Mouse (Mus musculus) left cerebral cortex, postnatal 14 days (tissue): ENCODE results near the gene Birc7. TPM values are rescaled to one million over a fixed set of nuclear protein-coding genes. Genes with fewer than 3 reads are reported as not detected.
A peak's percentile ranks its signal among the peaks of the same experiment; 100 is the strongest.

Experiments used
- DNase-seq, 2 experiments: peaks; one replicate each; pipeline ENCODE4 v3.0.0; 2021 to 2022; ENCODE audit warnings: low spot score in 2 of 2, mixed read lengths in 1 of 2
- intact Hi-C: fragments of 180-260 bp; cut with DNase I; formaldehyde crosslinking; loops from one replicate; pipeline ENCODE4 v1.15.1; 2025
- total RNA-seq, 2 experiments: library from RNA; stranded (reverse); gene quantifications; 2 replicates each; pipeline ENCODE4 v1.2.3; 2021

Birc7 gene
- total RNA-seq, 2 experiments from 2014 or later = not detected

DNA sequence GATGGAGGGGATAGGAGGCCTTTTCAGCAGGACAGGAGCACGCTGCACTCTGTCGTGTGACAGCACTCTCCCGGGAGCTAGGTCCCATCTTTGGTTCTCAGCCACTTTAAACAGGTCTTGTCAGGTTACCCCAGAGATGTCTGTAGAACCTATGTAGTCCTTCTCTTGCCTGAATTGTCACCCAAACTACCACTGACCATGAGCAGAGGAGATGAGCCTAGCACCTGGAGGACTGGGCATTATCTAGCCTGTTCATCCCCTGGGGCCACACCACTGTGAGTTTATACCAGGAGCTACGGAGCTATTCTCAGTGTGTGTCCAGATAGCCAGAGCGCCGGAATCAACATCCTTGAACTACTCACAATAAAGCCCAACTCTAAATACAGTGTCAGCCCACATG lies 31.0 kb upstream of the Birc7 start:
- intact Hi-C loops = loop anchor here (5.0 kb wide), 1 partner anchor 91 kb away; no protein-coding TSS in a partner anchor
- DNase-seq = peak in 1 of 2 experiments; percentile 17

DNA sequence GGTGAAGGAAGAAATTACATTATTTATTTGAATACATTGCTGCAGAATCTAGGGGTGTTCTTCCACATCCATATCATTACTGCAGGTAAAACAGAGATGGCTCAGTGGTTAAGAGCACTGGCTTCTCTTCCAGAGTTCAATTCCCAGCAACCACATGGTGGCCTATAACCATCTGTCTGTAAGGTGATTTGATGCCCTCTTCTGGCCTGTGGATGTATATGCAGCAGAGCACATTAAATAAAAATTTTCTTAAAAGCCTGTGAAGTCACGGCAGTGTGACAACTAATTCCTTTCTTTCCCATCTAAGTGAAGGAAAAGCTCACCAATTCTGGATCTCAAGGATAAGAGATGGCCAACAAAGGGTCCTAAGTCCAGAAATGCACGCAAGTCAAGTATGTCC lies 26.7 kb upstream of the Birc7 start:
- intact Hi-C loops = no loop called here
- peak; percentile 39 to 54 for DNase-seq

DNA sequence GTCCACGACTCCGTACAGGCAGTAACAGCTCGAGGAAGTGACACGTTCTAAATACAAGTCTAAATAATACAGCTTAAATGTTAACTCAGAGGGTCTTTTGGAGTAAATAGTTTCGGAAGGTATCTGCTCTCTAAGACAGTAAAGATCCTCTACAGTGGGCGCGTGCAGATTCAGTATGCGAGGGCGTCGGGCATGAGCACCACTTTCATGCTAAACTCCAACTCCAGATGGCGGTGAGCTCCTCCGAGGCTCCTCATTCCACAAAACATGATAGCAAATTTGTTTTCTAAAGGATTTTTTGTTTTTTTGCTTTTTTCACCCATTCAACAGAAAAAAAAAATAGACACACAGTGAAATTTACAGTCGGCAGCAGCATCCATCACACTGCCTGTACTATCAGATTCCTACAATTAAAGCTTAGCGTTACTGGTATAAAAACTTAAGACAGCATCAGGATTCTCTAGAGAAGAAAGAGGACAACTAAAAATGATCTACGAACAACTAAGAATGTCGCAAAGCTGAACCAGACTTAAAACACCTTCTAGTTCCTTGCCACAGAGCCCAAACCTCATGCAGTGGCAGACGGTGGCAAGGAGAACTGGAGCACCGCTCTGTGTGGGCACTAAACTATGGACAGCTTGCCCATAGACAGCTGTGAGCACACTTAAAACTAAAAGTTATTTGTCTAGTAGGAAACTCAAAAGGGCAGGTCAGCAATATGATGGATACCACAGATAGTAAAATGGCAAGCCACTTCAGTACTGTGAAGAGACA lies 24.2 kb upstream of the Birc7 start:
- peak; percentile 44 to 47 for DNase-seq
- intact Hi-C loops = no loop called here

DNA sequence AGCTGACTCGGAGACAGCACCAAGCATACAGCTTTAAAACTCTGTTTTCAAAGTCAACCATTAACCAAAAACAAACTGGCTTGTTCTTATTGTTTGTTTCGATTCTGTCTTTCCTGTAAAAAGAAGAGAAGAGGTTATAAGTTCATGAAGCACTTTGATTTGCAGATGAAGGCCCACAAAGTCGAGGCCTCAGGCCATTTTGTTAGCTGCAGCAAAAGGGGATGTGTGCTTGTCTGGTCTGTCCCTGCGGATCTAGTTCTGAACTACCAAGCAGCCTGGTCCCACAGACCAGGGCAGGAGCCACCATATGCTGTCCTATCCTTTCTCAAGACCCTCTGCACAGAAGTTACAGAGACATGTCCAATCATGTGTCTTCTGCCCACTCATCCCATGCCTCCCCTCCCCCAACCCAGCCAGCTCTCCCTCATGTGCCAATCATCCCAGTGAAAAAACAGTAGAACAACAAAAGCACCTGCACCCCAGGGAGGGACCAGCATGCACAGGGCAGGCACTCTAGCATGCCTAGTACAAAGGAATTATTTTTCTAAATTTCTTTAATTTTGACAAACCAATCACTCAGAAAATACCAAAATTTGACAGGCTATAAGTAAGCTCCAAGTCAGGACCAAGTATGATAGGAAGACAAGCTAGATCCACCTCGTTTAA lies 23.1 kb upstream of the Birc7 start:
- no peak for DNase-seq

DNA sequence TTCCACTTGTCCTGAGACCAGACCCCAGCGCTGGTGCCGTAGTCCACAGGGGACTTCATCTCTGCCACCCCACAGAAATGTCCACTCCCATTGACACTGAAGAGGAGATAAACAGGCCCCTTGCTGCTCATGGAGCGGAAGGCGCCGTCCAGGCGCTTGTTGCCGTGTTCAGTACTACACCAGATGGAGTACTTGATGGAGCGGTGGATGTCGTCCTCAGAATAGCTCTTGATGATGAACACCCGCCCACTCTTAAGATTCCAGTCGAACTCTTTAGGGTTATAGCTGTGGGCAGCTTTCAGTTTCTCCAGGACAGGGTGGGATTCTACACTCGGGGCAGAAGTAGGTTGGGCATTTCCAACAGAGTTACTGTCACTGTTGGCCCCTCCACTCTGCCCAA lies 17.9 kb upstream of the Birc7 start:
- DNase-seq = peak in 1 of 2 experiments; percentile 32
- intact Hi-C loops = no loop called here

More for the DNA sequence above, 23.1 kb upstream of the Birc7 start:
- intact Hi-C loops = no loop called here

DNA sequence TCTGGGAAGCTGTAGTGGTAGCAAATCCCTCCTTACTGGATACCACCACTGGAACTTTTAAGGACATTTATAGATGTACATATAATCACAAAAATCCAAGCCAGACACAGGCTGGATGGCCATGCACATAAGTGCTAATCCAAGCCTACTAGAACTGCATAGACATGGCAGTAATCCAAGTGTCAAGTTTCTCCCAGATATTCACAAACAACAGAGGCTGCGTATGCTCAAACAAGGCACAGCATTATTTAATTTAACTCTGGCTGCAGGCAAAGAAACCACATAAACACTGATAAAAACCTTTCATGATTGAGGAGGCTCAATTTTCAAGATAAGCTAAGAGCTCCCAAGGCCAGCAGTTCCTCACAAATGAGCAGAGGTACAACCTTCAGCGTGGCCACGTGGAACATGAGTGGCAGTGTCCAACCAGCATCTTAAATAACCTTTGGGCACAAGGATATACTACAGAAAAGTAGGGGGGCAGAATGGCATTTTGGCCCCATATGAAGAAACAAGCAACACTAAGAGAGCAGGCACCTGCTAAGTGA lies 12.9 kb upstream of the Birc7 start:
- intact Hi-C loops = no loop called here
- no peak for DNase-seq

DNA sequence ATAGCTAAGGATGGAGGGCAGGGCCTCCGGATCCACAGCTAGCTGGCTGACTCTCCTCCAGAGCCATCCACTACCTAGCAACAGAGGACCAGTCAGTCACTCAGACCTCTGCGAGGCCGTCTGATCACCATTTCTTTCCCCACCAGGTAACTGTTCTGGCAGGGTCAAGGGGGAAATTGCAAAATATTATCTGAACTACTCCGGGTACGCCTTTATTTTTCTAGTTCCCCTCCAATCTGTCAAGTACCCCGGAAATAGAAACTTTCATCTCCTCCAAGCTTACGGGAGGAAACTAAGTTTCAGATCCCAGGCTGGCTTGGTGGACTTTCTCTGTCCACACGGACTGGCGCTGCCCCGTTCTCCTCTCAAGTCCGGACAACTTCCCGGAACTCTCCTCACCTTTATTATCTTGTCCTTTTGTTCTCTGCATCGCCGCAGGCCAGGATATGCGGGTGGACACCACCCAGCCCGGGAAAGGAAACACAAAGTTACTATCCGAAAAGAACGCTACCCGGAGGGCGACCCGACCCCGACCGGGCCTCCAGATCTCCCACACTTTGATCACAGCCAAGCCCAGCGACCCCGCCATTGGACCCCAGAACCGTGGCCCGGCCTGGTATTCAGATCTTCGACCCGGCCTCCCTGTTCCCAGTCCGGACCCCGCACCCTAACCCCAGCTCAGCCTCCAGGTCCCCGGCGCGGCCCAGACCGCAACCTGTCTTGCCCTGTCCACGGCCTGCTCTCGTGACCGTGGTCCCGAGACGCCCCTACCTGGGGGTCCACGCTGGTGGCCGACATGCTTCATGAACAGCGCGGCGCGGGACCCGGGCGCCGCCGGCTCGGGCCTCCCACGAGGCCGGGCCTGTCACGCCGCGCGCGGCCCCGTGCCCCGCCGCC lies 8.7 kb upstream of the Birc7 start:
- intact Hi-C loops = loop anchor here (5.0 kb wide), 1 partner anchor 152 kb away; no protein-coding TSS in a partner anchor

DNA sequence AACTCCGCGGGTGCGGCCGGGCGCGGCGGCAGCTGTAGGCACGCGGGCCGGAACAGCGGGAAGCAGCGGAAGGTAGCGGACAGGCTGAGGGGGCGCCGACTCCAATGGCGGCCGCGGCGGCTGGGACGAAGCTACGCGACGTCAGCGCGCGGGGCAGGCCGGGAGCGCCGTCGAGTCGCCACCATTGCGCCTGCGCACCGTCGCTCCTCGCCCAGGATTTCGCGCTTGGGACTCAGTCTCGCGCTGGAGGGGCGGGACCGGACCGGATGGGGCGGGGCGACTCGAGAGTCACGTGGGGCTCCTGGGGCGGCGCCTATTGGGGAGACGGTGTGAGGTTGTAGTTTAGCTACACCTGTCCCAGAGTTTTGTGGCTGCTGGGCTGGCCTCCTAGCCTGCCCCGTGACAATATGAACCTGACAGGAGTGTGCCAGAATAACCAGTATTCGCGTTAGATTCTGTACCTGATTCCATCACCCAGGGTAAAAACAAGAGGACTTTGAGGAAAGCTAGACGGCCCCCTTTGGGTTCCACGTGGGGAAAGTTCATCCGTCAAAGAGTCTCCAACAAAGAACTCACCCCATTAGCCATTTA lies 7.9 kb upstream of the Birc7 start, which contains the start of gene Ythdf1:
Gene Ythdf1 (minus strand): TSS at position 140 of the 591 bp plus-strand sequence.
- peak; percentile 95 to 98 for DNase-seq
- intact Hi-C loops = loop anchor here (5.0 kb wide), 1 partner anchor 151 kb away; no protein-coding TSS in a partner anchor

More for the DNA sequence above, 8.7 kb upstream of the Birc7 start:
- DNase-seq = no peak

DNA sequence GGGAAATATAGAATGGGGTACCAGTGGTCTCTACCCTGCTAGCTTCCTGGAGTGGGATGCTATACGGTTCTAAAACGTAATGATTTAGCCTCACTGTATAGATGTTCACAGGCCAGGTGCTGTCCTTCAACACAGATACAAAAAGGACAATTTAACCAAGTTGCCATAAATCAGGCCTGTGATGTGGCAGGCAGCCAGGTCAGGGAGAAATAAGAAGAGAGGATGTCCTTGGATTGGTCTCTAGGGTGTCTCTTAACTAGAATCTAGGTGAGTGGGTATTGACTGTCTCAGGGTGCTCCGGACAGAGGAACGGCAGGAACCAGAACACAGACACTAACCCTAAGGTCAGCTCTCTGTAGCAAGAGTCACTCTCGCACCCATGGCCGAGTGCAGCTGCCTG lies 6.1 kb upstream of the Birc7 start:
- intact Hi-C loops = loop anchor here (5.0 kb wide), 1 partner anchor 150 kb away; no protein-coding TSS in a partner anchor
- no peak for DNase-seq

DNA sequence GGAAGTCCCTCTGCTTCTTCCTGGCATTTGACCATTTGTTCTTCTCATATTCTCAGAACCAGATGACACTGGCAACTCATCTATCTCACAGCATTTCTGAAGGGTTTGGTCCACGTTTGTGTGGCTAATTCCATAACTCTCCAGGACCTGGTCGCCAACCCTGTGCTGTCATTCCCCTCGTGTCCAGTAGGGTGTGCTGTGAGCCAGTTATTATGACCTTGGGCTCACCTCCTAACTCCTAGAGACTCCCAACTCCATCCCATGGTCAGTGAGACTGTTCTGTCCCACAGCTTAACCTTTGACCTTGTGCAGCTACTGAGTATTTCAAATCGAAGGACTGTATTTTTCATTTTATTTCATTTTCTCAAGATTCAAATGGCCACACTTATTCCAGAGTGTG lies 3.6 kb upstream of the Birc7 start:
- intact Hi-C loops = loop anchor here (1.0 kb wide), 1 partner anchor 39 kb away; no protein-coding TSS in a partner anchor

DNA sequence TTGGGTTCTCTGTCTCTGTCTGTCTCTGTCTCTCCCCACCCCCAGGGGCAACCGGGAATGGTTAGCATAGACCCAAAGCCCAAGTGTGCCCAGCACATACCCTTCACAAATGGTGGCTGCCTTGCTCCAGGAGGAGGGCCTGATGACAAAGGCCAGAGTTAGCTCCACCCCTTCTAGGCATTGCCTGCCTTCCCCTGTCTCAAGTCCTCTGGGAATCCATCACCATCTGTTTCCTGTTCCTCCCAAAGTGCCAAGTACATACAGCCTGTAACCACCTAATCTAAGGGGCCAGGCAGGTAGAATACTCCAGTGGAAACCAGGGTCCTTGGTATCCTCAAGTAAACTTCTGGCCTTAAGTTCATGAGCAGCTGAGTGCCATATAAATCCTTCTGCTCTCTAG lies 3.6 kb downstream of the Birc7 start:
- DNase-seq = no peak
- intact Hi-C loops = no loop called here

More for the DNA sequence above, 3.6 kb upstream of the Birc7 start:
- peak; percentile 63 to 79 for DNase-seq

DNA sequence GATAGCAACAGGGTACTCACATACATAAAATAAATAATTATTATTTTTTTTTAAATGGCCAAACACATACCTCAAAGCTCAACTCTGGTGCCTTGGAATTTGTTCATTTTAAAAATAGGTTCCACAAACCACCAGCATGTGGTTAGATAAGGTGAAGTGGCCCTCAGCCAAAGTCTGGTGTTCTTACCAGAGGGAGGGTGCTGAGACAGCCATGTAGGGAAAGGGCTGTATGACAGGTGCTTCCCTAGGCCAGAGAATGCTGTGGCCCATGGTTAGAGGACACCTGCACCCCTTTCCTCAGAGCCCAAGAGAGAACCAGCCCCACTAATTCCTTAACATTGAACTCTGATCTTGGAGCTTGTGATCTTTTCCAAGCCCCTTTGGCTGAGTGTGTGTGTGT lies 11.4 kb downstream of the Birc7 start:
- no peak for DNase-seq
- intact Hi-C loops = no loop called here

DNA sequence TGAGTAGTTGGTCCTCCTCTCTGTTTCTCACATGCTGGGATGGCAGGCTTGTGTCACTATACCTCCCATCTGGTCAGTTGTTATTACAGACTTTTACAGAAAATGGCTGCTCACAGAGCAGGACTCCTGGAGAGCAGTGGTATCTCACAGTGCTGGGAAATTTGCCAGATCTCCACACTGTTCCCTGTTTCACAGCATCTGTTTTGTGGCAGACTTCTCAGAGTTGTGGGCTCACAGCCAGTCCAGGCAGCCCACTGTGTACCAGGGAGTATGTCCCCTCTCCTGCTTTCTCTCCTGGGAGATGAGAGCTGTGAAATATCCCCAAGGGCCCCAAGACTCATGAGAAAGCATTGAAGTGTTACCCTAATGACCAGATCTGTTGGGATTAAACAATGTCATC lies 13.0 kb downstream of the Birc7 start:
- intact Hi-C loops = no loop called here
- DNase-seq = peak; percentile 54 to 57

DNA sequence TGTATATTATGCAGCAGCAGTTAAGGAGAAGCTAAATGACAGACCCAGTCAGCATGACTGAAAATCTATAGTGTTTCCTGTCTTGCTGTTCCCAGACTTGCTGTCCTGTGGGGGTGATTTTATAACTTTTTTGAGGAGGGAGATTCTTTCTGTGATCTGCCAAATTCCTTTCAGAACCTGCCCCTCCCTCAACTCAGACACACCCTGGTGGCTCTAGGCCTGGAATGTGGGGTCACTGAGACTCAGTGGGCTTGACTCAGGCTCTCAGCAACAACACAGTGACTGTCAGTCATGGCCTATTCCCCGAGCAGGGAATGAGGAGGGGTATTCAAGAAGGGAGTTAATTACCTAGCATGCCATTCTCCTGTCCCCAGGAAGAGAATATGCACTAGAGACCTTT lies 21.1 kb downstream of the Birc7 start:
- no peak for DNase-seq
- intact Hi-C loops = no loop called here

DNA sequence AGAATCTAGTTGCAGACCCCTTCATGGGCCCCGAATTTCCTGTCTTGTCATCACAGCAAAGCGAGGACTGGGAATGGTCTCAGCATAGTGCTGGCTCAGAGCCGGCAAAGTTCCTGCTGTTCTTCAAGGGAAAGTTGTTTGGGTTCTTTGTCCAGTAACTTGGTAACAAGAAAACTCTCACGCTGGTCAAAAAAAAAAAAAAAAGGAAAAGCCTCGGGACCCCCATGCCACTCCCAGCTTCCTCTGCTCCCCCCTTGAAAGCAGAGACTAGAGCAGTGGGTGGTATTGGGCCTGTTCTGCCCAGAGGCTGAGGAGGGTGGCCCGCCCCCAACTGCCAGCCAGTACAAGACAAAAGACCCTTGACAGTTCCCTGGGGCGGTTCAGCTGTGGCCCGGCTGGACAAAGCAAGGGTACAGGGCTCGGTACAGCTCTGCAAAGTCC lies 23.9 kb downstream of the Birc7 start:
- intact Hi-C loops = no loop called here
- DNase-seq = peak; percentile 44 to 45

DNA sequence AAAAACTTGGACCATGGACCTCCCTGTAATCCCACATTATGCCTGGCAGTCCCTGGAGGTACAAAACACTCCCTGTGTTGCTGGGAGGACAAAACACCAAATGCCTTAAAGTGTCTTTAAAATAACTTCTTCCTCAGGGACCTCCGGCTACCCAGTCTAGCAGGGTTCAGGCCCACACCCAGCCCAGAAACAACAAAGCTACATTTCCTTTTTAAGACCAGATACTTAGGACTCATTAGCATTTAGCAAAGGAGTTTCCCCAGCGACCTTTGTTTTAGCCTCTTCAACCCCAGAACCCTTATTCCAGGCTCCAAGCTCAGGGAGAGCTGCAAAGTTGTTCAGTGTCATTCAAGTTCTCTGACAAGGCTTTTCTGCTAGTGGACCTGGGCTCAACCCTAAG lies 24.8 kb downstream of the Birc7 start:
- intact Hi-C loops = no loop called here
- no peak for DNase-seq

DNA sequence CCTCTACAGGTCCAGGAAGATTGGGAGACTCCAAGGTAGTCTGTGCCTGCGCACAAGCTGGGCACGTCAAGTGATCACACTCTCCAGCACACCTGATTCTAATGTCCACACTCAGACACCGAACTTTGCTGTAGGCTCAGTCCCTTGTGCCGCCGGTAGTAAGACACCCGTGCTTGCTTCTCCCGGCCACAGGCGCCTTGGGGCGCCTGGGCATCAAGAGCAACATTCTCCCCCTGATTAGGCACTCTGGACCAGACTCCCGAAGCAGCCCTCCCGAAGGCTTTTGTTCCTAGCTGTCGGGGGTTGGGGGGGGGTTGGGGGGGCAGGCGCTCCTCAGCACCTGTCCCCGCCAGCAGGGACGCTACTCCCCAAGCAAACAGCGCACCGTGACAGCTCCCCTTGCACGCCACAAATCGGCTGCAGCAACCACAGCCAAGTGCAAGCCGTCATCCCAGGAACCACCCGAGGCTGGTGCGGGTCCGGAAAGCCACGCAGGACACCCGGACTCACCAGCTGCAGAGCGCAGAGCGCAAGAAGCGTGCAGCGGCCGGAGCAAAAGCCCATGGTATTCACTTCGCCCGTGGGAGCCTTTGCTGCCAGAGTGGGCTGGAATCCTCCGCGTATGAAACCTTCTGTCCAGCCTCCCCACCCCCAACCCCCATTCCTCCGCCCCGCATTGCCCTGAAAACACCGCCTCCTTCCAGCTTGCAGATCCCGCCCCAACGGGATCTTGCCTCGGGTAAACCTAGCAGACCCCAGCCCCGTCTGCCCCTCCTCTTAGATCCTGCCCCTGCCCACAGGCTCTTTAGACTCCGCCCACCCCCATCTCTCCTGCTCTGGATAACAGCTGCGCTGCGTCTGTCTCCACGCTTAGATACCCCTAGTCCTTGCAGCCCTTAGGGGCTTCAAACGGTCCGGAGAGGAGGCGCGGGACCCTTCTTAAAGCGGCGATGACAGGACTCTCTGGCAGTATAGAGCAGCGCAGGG lies 25.5 kb downstream of the Birc7 start, which contains the start of gene Nkain4:
Gene Nkain4 (minus strand): TSS at position 639 of the 987 bp plus-strand sequence.
- peak; percentile 48 to 60 for DNase-seq
- intact Hi-C loops = no loop called here

DNA sequence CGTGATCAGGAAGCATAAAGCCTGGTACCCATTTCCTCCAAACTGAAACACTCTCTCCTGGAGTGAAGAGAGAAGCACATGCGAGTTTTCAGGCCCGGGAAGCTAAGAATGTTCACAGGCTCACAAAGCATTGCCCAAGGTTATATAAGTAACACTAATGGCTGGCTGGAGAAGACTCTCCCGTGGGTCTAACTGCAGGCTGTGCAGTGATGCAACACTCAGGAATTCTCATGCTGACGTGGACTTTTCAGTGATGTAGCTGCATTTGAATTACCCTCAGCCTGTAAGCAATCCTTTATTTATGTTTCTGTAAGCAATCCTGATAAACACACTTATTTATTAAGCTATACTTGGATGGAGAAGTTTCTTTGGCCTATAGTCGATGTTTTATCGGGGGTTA lies 30.8 kb downstream of the Birc7 start:
- intact Hi-C loops = no loop called here
- no peak for DNase-seq
